ENCODE assay signal across 12 mouse cellular contexts in the genomic region with DNA sequence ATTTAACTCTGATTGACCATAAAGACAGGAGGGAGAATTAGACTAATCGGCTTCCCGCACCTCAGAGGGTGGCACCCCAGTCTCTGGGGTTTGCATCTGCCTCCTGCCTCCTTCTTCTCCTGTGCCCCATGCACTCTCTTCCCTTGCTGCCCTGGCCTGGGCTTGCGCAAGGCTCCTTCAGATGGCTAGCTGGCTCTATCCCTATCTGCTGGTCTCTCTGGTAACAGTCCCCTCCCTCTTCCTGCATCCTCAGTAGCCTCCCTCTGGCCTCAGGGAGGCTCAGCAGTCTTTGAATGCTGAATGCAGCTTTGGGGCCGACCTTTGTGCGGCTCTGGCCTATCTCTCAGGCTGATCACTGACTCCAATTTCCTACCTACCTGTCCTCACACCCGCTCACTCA. TPM values are rescaled to one million over a fixed set of nuclear protein-coding genes. Genes with fewer than 3 reads are reported as not detected.
DNase-seq lines count a peak whose midpoint lies in the region; ATAC-seq and TF ChIP-seq lines count a peak whose summit lies in the region.
"Had no signal": no experiment of that assay in that cellular context is flagged by ENCODE, and none has a peak within 500 bp of the region (broad histone marks: within the 10 kb centered on the region; RNA-seq: fewer than 3 reads in every experiment).

No protein-coding gene starts in this region.

- no peak overlapping the region for H3K4me3 ChIP-seq in midbrain, embryonic 10.5 days
- H3K4me3 ChIP-seq in midbrain, postnatal 0 days (ENCODE audit: low read depth, low read length), result no peak overlapping the region
- H3K4me3 ChIP-seq in embryonic facial prominence, embryonic 13.5 days, result no peak overlapping the region
- no peak overlapping the region for H3K4me3 ChIP-seq in midbrain, embryonic 13.5 days (replicated peaks)
- H3K4me3 ChIP-seq: limb, embryonic 12.5 days had no signal

- peaks cover 63% of the 10 kb centered on the region for H3K36me3 ChIP-seq in midbrain, embryonic 10.5 days
- peaks cover 20% of the 10 kb centered on the region for H3K36me3 ChIP-seq in midbrain, postnatal 0 days (ENCODE audit: insufficient read depth, low read length)
- peaks cover 46% of the 10 kb centered on the region for H3K36me3 ChIP-seq in embryonic facial prominence, embryonic 13.5 days
- H3K36me3 ChIP-seq in midbrain, embryonic 13.5 days, result peaks cover 48% of the 10 kb centered on the region

- peak overlapping the region; percentile 74 for H3K27ac ChIP-seq in midbrain, embryonic 10.5 days (replicated peaks)
- no peak overlapping the region for H3K27ac ChIP-seq in midbrain, postnatal 0 days (ENCODE audit: low read depth, low read length)
- peak overlapping the region; percentile 60; the same call in 1 of the 2 replicates for H3K27ac ChIP-seq in embryonic facial prominence, embryonic 13.5 days
- peak overlapping the region; percentile 56 for H3K27ac ChIP-seq in midbrain, embryonic 13.5 days
- H3K27ac ChIP-seq: limb, embryonic 12.5 days had no signal

- peak; percentile 29 for DNase-seq in midbrain, embryonic 10.5 days (ENCODE audit: low spot score)
- DNase-seq in midbrain, postnatal 0 days (ENCODE audit: low spot score), result no peak
- DNase-seq in heart, postnatal 36 days, result peak; percentile 50 to 56
- DNase-seq in gastrocnemius, adult 8-10 months (ENCODE audit: low spot score in 2 of 2), result no peak
- DNase-seq in ovary, postnatal 10 days (ENCODE audit: low spot score), result no peak
- no peak for DNase-seq in kidney, postnatal 25 days
- DNase-seq: cerebellum, adult 11 months; gastrocnemius, postnatal 36 days had no signal

- no peak overlapping the region for H3K4me2 ChIP-seq in midbrain, postnatal 0 days (ENCODE audit: low read depth, low read length, poor library complexity, severe bottlenecking)
- H3K4me2 ChIP-seq in embryonic facial prominence, embryonic 13.5 days, result no peak overlapping the region
- no peak overlapping the region for H3K4me2 ChIP-seq in midbrain, embryonic 13.5 days (replicated peaks)
- H3K4me2 ChIP-seq: limb, embryonic 12.5 days had no signal

- no peak for TF ChIP-seq CTCF in midbrain, postnatal 0 days (IDR thresholded peaks at IDR 0.05)

- H3K27me3 ChIP-seq in midbrain, embryonic 10.5 days (ENCODE audit: low read depth, poor library complexity, severe bottlenecking), result no peaks in the 10 kb centered on the region
- no peaks in the 10 kb centered on the region for H3K27me3 ChIP-seq in midbrain, postnatal 0 days (ENCODE audit: insufficient read depth, low read length)
- no peaks in the 10 kb centered on the region for H3K27me3 ChIP-seq in embryonic facial prominence, embryonic 13.5 days
- no peaks in the 10 kb centered on the region for H3K27me3 ChIP-seq in midbrain, embryonic 13.5 days

- no peaks in the 10 kb centered on the region for H3K9me3 ChIP-seq in midbrain, embryonic 10.5 days (replicated peaks)
- no peaks in the 10 kb centered on the region for H3K9me3 ChIP-seq in midbrain, postnatal 0 days (ENCODE audit: low read length)
- no peaks in the 10 kb centered on the region for H3K9me3 ChIP-seq in embryonic facial prominence, embryonic 13.5 days
- no peaks in the 10 kb centered on the region for H3K9me3 ChIP-seq in midbrain, embryonic 13.5 days
- H3K9me3 ChIP-seq: G1E; limb, embryonic 12.5 days had no signal

- intact Hi-C loops in heart, postnatal 36 days (cut with DNase I), result loop anchor here (1.0 to 2.0 kb wide), 2 partner anchors 79 to 282 kb away; no protein-coding TSS in a partner anchor

- H3K9ac ChIP-seq in midbrain, postnatal 0 days (replicated peaks; ENCODE audit: low read length, poor library complexity, severe bottlenecking), result no peak overlapping the region
- H3K9ac ChIP-seq in embryonic facial prominence, embryonic 13.5 days, result 0 out of 2 replicates have a peak overlapping the region, but pooled peaks have one; percentile 28
- peak overlapping the region; percentile 32; the same call in 1 of the 2 replicates for H3K9ac ChIP-seq in midbrain, embryonic 13.5 days (replicated peaks)
- H3K9ac ChIP-seq: limb, embryonic 12.5 days had no signal

- no peak for ATAC-seq in midbrain, postnatal 0 days (ENCODE audit: low FRiP score)
- ATAC-seq in embryonic facial prominence, embryonic 13.5 days (ENCODE audit: insufficient number of reproducible peaks, insufficient read depth, low FRiP score, low TSS enrichment, low read depth), result no peak
- ATAC-seq in midbrain, embryonic 13.5 days, result no peak

- H3K4me1 ChIP-seq in midbrain, embryonic 10.5 days, result peaks cover 16% of the 10 kb centered on the region
- H3K4me1 ChIP-seq in midbrain, postnatal 0 days (ENCODE audit: insufficient read depth, low read length), result no peaks in the 10 kb centered on the region
- peaks cover 24% of the 10 kb centered on the region for H3K4me1 ChIP-seq in embryonic facial prominence, embryonic 13.5 days
- peaks cover 15% of the 10 kb centered on the region for H3K4me1 ChIP-seq in midbrain, embryonic 13.5 days (replicated peaks)

- WGBS in midbrain, embryonic 10.5 days, result 43% methylated on average over 6 of the region's 6 CpGs
- 33% methylated on average over 6 of the region's 6 CpGs for WGBS in midbrain, postnatal 0 days
- WGBS in embryonic facial prominence, embryonic 13.5 days, result 43% methylated on average over 6 of the region's 6 CpGs
- 31% methylated on average over 6 of the region's 6 CpGs for WGBS in midbrain, embryonic 13.5 days

RNA-seq across cellular contexts. Expression of a gene that starts 30.7 kb away (rescaled TPM):
- polyA plus RNA-seq in midbrain, embryonic 10.5 days (2016; fragmentation: Nextera tagmentation; extraction: Ambion mirVana), result 85.6 and 100 TPM in 2 replicates
- 39.4 and 50.8 TPM in 2 replicates for total RNA-seq in midbrain, postnatal 0 days (2014; rRNA removed)
- polyA plus RNA-seq in midbrain, postnatal 0 days (2015; fragmentation: Nextera tagmentation; extraction: Ambion mirVana), result 45.9 and 47.7 TPM in 2 replicates
- 63.1 and 66.2 TPM in 2 replicates for polyA plus RNA-seq in embryonic facial prominence, embryonic 13.5 days (2015; fragmentation: Nextera tagmentation; extraction: Ambion mirVana)
- 10 to 100 TPM; 12.7 to 13.2 TPM for total RNA-seq in heart, postnatal 36 days (2021)
- 50.8 and 55.5 TPM in 2 replicates for polyA plus RNA-seq in midbrain, embryonic 13.5 days (2015; fragmentation: Nextera tagmentation; extraction: Ambion mirVana)
- 1 to 10 TPM; 6.8 to 8.8 (median 7.6) TPM for total RNA-seq in gastrocnemius, adult 8-10 months (2022)

RNA-seq across cellular contexts. Expression of a gene that starts 37.2 kb away (rescaled TPM):
- 70.9 and 79.7 TPM in 2 replicates for polyA plus RNA-seq in midbrain, embryonic 10.5 days (2016; fragmentation: Nextera tagmentation; extraction: Ambion mirVana)
- 43.7 and 58.5 TPM in 2 replicates for total RNA-seq in midbrain, postnatal 0 days (2014; rRNA removed)
- polyA plus RNA-seq in midbrain, postnatal 0 days (2015; fragmentation: Nextera tagmentation; extraction: Ambion mirVana), result 36.0 and 40.7 TPM in 2 replicates
- 148 TPM in 2 replicates for polyA plus RNA-seq in embryonic facial prominence, embryonic 13.5 days (2015; fragmentation: Nextera tagmentation; extraction: Ambion mirVana)
- total RNA-seq in heart, postnatal 36 days (2021), result 10 to 100 TPM; 20.6 to 23.1 TPM
- 62.4 and 66.2 TPM in 2 replicates for polyA plus RNA-seq in midbrain, embryonic 13.5 days (2015; fragmentation: Nextera tagmentation; extraction: Ambion mirVana)
- 10 to 100 TPM; 17.5 to 30.1 (median 21.6) TPM for total RNA-seq in gastrocnemius, adult 8-10 months (2022)

Comparison
In these comparisons a context has a peak if more than half of its experiments do, and no peak if none do; other contexts are left out.
1. DNase-seq: peak in midbrain, embryonic 10.5 days (single experiment) and heart, postnatal 36 days (2 of 2); none in midbrain, postnatal 0 days (single experiment), gastrocnemius, adult 8-10 months (0 of 2), ovary, postnatal 10 days (single experiment) and kidney, postnatal 25 days (0 of 2).